In genomic region chr1:176197036-176197766, GRCm38 (mm10) we compare ENCODE assay signal across 11 mouse cellular contexts.
A peak's percentile ranks its signal among the peaks of the same experiment; 100 is the strongest.
DNase-seq lines count a peak whose midpoint lies in the region; ATAC-seq lines count a peak whose summit lies in the region.
"Had no signal": no experiment of that assay in that cellular context is flagged by ENCODE, and none has a peak within 500 bp of the region (broad histone marks: within the 10 kb centered on the region; RNA-seq: fewer than 3 reads in every experiment).

No protein-coding gene starts in this region.

- peak; percentile 54 for DNase-seq in heart, adult 11 months
- DNase-seq in heart, postnatal 36 days, result no peak
- DNase-seq in brain, adult 2 months (ENCODE audit: low read depth, low spot score), result peak; percentile 98
- peak; percentile 86 to 95 for DNase-seq in cerebellum, postnatal 25 days
- no peak for DNase-seq in thymus, postnatal 36 days
- DNase-seq in urinary bladder, postnatal 14 days (ENCODE audit: low spot score), result no peak
- DNase-seq: layer of hippocampus, adult 9-11 months; lung, postnatal 10 days; thymus, adult 2 months had no signal

- peak; percentile 80 for ATAC-seq in cerebellum, adult (ENCODE audit: insufficient number of reproducible peaks, low FRiP score, low TSS enrichment)
- ATAC-seq: CD4-positive, CD25-positive, alpha-beta regulatory T cell, adult 4 months had no signal

- intact Hi-C loops in heart, postnatal 36 days (cut with DNase I), result no loop called here

Comparison
In these comparisons a context has a peak if more than half of its experiments do, and no peak if none do; other contexts are left out.
1. DNase-seq: peak in heart, adult 11 months (single experiment), brain, adult 2 months (single experiment) and cerebellum, postnatal 25 days (2 of 2); none in heart, postnatal 36 days (0 of 2), thymus, postnatal 36 days (0 of 2) and urinary bladder, postnatal 14 days (single experiment).